In genomic region chr11:59804409-59805110, GRCm38 (mm10) we compare ENCODE assay signal across 14 mouse cellular contexts. TPM values are rescaled to one million over a fixed set of nuclear protein-coding genes. Genes with fewer than 3 reads are reported as not detected.
DNase-seq lines count a peak whose midpoint lies in the region; ATAC-seq lines count a peak whose summit lies in the region.
"Had no signal": no experiment of that assay in that cellular context is flagged by ENCODE, and none has a peak within 500 bp of the region (broad histone marks: within the 10 kb centered on the region; RNA-seq: fewer than 3 reads in every experiment).

No protein-coding gene starts in this region.

- no peak for ATAC-seq in hindbrain, embryonic 14.5 days (ENCODE audit: low FRiP score)
- ATAC-seq: forebrain, postnatal 0 days had no signal

- H3K4me2 ChIP-seq in hindbrain, embryonic 14.5 days (replicated peaks) = no peak overlapping the region
- H3K4me2 ChIP-seq: embryonic facial prominence, embryonic 15.5 days; heart, embryonic 11.5 days had no signal

- 90% methylated on average over 22 of the region's 22 CpGs for WGBS in heart, embryonic 10.5 days
- WGBS in hindbrain, embryonic 14.5 days = 94% methylated on average over 22 of the region's 22 CpGs

- peak; percentile 93 for DNase-seq in heart, adult 11 months
- no peak for DNase-seq in heart, embryonic 10.5 days (ENCODE audit: low spot score)
- DNase-seq in MN1 (ENCODE audit: low spot score) = peak; percentile 21
- peak; percentile 87 for DNase-seq in cerebellum, adult 11-12 months
- DNase-seq in gastrocnemius, adult 8-10 months (ENCODE audit: low spot score in 2 of 2) = peak; percentile 53 to 59
- DNase-seq in hindbrain, embryonic 14.5 days (ENCODE audit: low spot score) = no peak
- no peak for DNase-seq in yolk sac, embryonic 10.5 days (ENCODE audit: low spot score)
- DNase-seq in kidney, adult 9 months = no peak
- DNase-seq: forebrain, postnatal 0 days; kidney, adult 18-20 months; lung, adult 18-20 months; thymus, postnatal 4 days had no signal

- H3K4me3 ChIP-seq in heart, embryonic 10.5 days = no peak overlapping the region
- no peak overlapping the region for H3K4me3 ChIP-seq in hindbrain, embryonic 14.5 days (replicated peaks; ENCODE audit: low read length)
- H3K4me3 ChIP-seq: embryonic facial prominence, embryonic 15.5 days had no signal

- H3K9me3 ChIP-seq in heart, embryonic 10.5 days = no peaks in the 10 kb centered on the region
- H3K9me3 ChIP-seq in hindbrain, embryonic 14.5 days (ENCODE audit: control insufficient read depth, low read length) = no peaks in the 10 kb centered on the region
- H3K9me3 ChIP-seq: embryonic facial prominence, embryonic 15.5 days had no signal

- H3K27ac ChIP-seq in heart, embryonic 10.5 days = no peak overlapping the region
- H3K27ac ChIP-seq in hindbrain, embryonic 14.5 days = no peak overlapping the region
- H3K27ac ChIP-seq: embryonic facial prominence, embryonic 15.5 days had no signal

- H3K4me1 ChIP-seq in heart, embryonic 10.5 days = peaks cover 12% of the 10 kb centered on the region
- peaks cover 9% of the 10 kb centered on the region for H3K4me1 ChIP-seq in hindbrain, embryonic 14.5 days (replicated peaks; ENCODE audit: control insufficient read depth, insufficient read depth, low read length)

- H3K36me3 ChIP-seq in heart, embryonic 10.5 days = peaks cover 82% of the 10 kb centered on the region
- peaks cover 84% of the 10 kb centered on the region for H3K36me3 ChIP-seq in hindbrain, embryonic 14.5 days (replicated peaks; ENCODE audit: control insufficient read depth, insufficient read depth)

- no peak overlapping the region for H3K9ac ChIP-seq in hindbrain, embryonic 14.5 days
- H3K9ac ChIP-seq: embryonic facial prominence, embryonic 15.5 days; forebrain, postnatal 0 days had no signal

- no peaks in the 10 kb centered on the region for H3K27me3 ChIP-seq in heart, embryonic 10.5 days (ENCODE audit: insufficient read depth, poor library complexity, severe bottlenecking)
- no peaks in the 10 kb centered on the region for H3K27me3 ChIP-seq in hindbrain, embryonic 14.5 days (ENCODE audit: control insufficient read depth, insufficient read depth, low read length)
- H3K27me3 ChIP-seq: embryonic facial prominence, embryonic 15.5 days had no signal

RNA-seq across cellular contexts. Expression of gene Flcn, which starts 5.3 kb away (rescaled TPM):
- 24.7 and 25.0 TPM in 2 replicates for polyA plus RNA-seq in heart, embryonic 10.5 days (2016; fragmentation: Nextera tagmentation; extraction: Ambion mirVana)
- total RNA-seq in gastrocnemius, adult 8-10 months (2022) = 10 to 100 TPM; 40.1 to 65.3 (median 43.4) TPM
- 35.9 and 39.7 TPM in 2 replicates for polyA plus RNA-seq in hindbrain, embryonic 14.5 days (2014; fragmentation: Nextera tagmentation; extraction: Ambion mirVana)

RNA-seq across cellular contexts. Expression of gene Pld6, which starts 17.1 kb away (rescaled TPM):
- polyA plus RNA-seq in heart, embryonic 10.5 days (2016; fragmentation: Nextera tagmentation; extraction: Ambion mirVana) = 5.3 and 6.5 TPM in 2 replicates
- total RNA-seq in gastrocnemius, adult 8-10 months (2022) = not detected
- polyA plus RNA-seq in hindbrain, embryonic 14.5 days (2014; fragmentation: Nextera tagmentation; extraction: Ambion mirVana) = 4.3 and 5.2 TPM in 2 replicates

RNA-seq across cellular contexts. Expression of gene Nt5m, which starts 34.7 kb away (rescaled TPM):
- 39.4 and 39.9 TPM in 2 replicates for polyA plus RNA-seq in heart, embryonic 10.5 days (2016; fragmentation: Nextera tagmentation; extraction: Ambion mirVana)
- total RNA-seq in gastrocnemius, adult 8-10 months (2022) = 10 to 100 TPM; 17.3 to 19.7 (median 18.6) TPM
- polyA plus RNA-seq in hindbrain, embryonic 14.5 days (2014; fragmentation: Nextera tagmentation; extraction: Ambion mirVana) = 70.0 and 70.1 TPM in 2 replicates

RNA-seq across cellular contexts. Expression of gene Cops3, which starts 35.1 kb away (rescaled TPM):
- 192 and 210 TPM in 2 replicates for polyA plus RNA-seq in heart, embryonic 10.5 days (2016; fragmentation: Nextera tagmentation; extraction: Ambion mirVana)
- total RNA-seq in gastrocnemius, adult 8-10 months (2022) = 10 to 100 TPM; 77.3 to 93.6 (median 89.8) TPM
- polyA plus RNA-seq in hindbrain, embryonic 14.5 days (2014; fragmentation: Nextera tagmentation; extraction: Ambion mirVana) = 198 and 199 TPM in 2 replicates

Comparison
In these comparisons a context has a peak if more than half of its experiments do, and no peak if none do; other contexts are left out.
1. DNase-seq: peak in heart, adult 11 months (single experiment), MN1 (single experiment), cerebellum, adult 11-12 months (single experiment) and gastrocnemius, adult 8-10 months (2 of 2); none in heart, embryonic 10.5 days (single experiment), hindbrain, embryonic 14.5 days (single experiment), yolk sac, embryonic 10.5 days (single experiment) and kidney, adult 9 months (single experiment).